Mouse (Mus musculus) liver, embryonic 14.5 days (tissue): ENCODE measurements around the gene Stat2.

Source experiments
- CTCF ChIP-seq: IDR thresholded peaks from 2 replicates; pipeline ENCODE4 v1.5.1; 2016; ENCODE audit warnings: antibody characterized with exemption, low read depth, control low read depth
- EP300 ChIP-seq: IDR thresholded peaks from 2 replicates; pipeline ENCODE4 v1.6.1; 2016; ENCODE audit warnings: antibody characterized with exemption, low read depth

DNA sequence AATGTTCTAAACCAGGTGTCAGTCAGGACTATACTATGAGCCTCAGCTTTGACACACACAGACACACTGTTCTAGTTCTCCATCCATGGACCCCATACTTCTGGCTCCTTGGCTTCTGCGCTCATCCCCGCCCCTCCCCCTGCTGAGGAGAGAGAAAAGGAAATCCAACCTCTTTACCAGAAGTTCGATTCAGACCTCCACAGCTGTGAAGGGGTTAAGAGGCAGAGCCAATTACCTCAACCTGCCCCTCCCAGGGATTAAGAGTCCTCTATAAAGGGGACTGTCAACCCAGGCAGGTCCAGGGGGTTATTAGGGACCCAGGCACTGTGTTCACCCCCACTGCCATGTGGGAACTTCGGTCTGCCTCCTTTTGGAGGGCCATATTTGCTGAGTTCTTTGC lies 44.8 kb upstream of the Stat2 start, which contains the start of gene Mip:
- TF ChIP-seq CTCF: no peak
- no peak for TF ChIP-seq EP300
